Mouse (Mus musculus) CH12F3 (cell line): ENCODE measurements around the gene Bag5.
"Not testable (repeated sequence)": the region's sequence is repeated elsewhere in the genome, so short reads cannot be mapped to it uniquely, and the experiment has no call there.

ENCODE experiments used
- in situ Hi-C: fragments of 300-500 bp; cut with MboI; formaldehyde crosslinking; loops from 2 replicates; pipeline ENCODE4 v1.14.3; 2020; ENCODE audit warnings: low sequenced_read_pairs

Gene Bag5

DNA sequence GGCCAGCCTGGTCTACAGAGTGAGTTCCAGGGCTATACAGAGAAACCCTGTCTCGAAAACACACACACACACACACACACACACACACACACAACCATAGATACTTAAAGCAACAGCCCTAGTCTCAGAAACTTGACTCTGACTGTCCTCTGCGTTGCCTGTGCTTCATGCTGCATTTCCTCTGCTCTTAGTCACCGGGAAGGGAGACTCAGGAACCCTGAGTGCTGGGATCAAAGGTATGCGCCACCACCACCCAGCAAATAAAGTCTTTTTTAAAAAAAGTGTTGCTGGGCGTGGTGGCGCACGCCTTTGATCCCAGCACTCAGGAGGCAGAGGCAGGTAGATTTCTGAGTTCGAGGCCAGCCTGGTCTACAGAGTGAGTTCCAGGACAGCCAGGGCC, 23.6 kb upstream of the Bag5 start:
- in situ Hi-C loops = not testable (repeated sequence)

DNA sequence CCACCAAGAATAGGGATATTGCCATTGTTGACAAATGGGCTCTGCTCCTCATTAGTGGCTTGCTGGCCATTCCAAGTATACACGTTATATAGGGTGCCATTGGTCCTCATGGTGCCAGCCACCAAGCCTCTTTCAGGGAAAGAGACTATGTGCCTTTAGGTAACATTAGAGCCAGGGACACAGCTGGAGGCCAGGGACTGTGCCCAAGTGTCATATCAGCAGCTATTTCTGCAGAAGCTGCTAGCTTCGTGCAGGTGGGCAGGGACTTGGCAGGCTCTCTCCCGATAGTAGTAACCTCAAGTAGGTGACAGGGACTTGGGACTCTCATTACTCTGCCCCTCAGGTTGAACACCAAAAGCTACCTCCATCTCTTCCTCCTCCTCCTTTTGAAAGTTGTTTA, 21.9 kb upstream of the Bag5 start:
- in situ Hi-C loops = no loop called here

DNA sequence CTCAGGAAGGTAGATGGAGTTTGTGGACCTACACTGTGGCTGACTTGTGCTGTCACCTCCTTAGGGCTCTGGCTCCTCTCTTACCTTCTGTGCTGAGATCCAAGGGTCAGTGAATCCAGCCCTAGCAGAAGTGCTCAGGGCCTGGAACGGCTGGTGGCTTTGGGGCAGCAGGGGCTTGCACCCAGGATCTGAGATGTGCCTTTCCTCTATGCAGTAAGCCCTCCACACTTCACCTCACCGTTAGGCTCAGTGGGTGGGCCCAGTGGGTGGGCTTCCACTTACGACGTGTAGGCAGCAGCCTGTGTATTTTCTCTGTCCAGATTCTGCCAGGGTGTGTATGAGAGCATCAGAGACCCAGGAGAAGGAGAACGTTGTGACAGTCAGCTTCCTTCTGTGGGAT, 19.9 kb upstream of the Bag5 start:
- in situ Hi-C loops = no loop called here

DNA sequence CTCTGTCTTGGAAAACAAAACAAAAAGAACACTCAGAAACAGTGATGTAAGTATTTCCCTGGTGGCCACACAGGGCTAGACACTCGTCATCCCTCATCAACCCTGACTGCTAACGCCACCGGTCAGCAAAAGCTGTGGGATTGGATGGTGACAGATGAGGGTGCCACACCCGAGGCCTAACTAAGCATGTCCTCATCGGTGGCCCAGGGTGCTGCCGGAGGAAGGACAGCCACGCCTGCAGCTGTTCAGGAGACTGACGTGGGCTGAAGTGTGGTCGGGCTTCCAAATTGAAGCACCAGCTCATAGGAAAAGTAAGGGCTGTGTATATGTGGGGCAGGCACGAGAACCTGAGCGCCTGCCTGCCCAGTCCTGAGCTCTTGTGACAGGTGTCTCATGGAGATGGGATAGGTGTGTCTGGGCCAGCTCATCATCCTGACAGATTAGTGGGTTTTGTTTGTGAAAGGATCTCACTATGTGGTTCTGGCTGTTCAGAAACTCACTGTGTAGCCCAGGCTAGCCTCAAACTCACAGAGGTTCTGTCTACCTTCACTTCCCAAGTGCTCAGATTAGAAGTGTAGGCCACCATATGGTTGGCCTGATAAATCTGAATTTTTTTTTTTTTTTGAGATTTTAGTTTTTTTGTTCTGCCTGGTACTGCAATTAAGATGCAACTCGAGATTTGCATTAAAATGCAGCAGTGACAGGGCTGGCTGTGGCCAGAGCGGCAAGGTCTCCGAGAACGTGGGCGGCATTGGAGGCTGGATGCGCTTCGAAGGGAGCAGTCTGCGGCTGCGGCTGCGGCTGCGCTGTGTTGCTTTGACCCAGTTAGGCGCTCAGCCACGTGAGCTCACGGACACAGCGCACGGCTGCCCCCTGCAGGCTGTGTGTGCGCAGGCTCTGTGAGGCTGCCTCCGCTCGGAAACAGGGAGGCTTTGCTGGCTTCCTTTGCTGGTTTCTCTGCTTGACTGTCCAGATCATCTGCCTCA, 19.1 kb upstream of the Bag5 start:
- in situ Hi-C loops = no loop called here

DNA sequence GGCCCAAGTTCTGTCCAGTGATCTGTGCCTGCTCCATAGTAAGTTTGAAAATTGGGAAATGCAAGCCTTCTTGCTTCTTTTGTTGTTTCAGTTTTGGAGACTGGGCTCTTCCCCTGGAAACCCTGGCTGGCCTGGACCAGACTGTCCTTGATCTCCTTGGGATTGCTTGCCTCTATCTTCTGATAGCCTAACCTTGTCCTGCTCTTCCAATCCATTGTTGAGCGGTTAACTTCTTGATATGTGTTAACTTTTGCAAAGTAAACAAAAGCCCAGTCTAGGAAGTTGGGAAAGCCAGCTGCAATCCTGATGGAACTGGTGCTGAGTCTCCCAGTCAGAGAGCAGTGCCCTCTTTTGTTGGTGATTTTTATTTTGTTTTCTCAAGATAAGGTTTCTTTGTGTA, 14.9 kb upstream of the Bag5 start:
- in situ Hi-C loops = loop anchor here (10.0 kb wide), 1 partner anchor 227 kb away; no protein-coding TSS in a partner anchor

DNA sequence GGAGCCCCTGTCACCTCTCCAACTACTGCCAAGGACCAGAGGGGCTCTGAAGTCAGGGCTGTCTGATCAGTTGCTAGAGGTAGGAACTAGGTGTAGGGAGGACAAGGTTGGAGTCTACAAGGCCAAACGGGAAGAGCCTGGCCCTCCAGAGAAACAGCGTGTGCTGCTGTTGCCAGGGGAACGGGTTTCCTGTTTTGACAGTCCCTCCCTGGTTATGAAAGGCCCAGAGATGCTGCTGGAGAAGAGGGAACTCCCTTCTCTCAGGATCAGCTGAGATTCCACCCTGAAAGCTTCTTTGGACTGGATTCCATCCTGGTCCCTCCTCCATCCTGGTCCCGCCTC, 13.0 kb upstream of the Bag5 start:
- in situ Hi-C loops = loop anchor here (10.0 kb wide), 1 partner anchor 229 kb away; no protein-coding TSS in a partner anchor

DNA sequence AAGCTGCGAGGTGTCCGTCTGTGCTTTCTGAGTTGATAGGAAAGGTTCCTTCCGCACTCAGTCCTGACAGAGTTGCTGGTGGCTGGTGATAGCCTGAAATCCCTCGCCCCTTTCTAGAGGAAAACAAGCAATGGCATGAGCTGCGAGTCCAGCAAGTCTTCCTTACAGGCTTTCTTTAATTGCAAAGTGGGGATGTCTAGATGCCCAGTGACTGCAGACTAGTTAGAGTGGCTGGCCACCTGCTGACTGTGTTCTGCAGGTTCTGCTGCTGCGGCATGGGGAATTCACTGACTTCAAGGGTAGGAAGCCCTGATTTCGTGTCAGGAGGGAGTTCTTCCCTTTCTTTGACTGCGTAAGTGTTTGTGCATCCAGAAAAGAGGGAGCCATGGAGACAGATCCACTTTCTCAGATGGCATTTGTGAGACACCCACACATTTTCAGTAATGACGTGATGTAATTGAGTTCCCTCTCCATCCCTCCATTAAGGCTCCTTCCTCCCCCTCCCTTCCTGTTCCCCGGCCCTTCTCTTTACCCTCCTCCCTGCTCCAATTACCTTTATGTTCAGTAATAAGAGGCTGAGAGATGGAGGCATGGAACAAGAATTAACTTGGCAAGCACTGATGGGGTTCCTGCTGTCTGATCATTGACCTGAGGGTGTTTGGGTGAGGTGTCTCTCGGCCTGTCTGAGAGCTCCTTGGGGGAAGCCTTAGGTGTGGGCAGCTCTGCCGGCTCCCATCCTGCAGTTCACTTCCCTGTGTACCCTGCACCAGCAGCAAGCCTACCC, 12.5 kb upstream of the Bag5 start:
- in situ Hi-C loops = loop anchor here (10.0 kb wide), 1 partner anchor 229 kb away; no protein-coding TSS in a partner anchor

DNA sequence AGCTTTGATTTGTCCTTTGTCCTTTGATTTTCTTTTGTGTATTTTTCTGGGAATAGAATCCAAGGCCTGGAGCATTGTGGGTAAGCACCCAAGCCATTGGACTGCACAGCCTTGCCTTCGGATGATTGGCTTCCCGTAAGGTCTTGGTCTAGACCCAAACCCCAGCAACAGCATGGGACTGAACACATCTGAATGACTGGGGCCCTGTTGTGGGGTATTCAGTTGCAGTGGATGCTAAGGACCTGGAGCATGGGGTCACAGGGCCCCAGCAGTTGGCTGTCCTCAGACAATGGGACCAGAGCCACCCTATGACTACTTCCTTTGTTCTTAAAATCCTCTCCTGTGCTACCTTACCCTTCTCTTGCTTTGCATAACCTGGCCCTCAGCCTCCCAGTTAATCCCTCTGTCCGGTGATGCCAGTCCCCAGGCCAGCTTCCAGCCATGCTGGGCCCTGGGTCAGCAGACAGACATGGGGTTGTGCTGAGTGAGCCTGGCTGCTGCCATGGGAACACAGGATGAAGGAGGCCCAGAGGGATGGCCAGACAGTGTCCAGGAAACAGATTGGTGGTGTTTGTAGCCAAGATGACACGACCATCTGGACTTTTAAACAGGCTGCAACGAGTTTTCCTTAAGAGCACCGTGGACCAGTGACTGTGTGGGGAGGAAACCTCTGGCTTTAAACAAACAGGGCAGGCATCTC, 11.7 kb upstream of the Bag5 start:
- in situ Hi-C loops = loop anchor here (10.0 kb wide), 1 partner anchor 230 kb away; no protein-coding TSS in a partner anchor

DNA sequence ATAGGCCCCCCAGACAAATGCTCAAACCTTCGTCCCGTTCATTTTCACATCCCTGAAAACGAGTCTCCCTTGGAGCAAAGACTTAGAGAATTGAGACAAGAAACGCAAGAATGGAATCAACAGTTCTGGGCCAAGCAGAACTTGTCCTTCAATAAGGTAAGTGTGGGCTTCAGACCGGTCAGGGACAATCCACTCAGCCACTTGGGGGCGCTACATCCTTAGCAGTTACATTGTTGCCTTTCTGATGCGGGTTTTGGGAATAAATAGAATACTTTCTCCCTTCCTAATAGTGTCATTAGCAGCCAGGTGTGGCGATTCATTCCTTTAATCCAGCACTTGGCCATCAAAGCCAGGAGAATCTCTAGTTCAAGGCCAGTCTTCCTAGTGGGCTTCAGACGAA, 9.6 kb upstream of the Bag5 start:
- in situ Hi-C loops = loop anchor here (10.0 kb wide), 1 partner anchor 232 kb away; no protein-coding TSS in a partner anchor

DNA sequence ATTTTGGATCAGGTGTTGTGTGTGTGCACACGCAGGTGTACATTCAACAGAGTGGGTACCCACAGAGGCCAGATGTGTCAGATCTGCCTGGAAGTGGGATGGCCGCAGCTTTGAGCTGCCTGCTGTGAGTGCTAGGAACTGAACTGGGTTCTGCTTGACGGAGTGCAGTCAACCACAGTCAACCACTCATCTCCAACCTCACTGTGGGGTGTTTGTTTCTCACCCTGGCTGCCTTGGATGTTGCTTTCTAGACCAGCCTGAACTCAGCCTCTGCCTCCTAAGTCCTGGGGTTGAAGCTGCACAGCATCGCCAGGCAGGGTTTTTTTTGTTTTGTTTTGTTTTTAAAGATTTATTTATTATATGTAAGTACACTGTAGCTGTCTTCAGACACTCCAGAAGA, 7.2 kb upstream of the Bag5 start:
- in situ Hi-C loops = loop anchor here (10.0 kb wide), 1 partner anchor 235 kb away; no protein-coding TSS in a partner anchor

DNA sequence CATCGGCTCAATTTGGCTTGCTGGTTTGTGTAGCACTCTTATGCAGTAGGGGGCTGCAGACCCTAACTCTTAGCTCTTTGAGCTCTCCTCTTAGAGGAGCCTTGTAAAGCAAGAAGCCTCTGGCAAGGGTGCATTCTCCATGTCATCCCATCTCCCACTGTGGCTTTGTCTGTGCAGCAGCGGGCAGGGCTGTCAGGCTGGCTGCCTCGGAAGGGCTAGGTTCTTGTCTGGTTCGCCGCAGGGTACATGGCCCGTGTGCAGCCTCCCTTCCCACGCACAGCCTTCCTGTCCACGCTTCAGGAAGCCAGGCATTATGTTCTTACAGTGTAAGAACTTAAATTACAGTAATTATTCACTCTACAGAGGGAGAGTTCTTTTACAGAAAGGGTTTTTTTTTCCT, 5.6 kb upstream of the Bag5 start:
- in situ Hi-C loops = no loop called here

DNA sequence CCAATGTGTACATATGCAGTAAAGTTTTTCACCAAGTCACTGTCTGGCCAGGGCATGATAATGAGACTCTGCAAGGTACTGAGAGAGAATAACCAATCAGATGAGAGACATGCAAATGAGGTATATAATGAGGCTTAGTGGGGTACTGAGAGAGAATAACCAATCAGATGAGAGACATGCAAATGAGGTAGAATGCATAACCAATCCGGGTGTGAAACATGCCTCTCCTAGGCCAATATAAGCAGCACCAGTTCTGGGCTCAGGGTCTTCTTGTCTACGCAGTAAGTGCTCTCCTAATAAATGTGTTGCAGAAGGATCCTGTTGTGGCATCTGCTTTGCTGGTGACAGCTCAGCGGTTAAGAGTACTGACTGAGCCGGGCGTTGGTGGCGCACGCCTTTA, 3.4 kb upstream of the Bag5 start:
- in situ Hi-C loops = no loop called here

DNA sequence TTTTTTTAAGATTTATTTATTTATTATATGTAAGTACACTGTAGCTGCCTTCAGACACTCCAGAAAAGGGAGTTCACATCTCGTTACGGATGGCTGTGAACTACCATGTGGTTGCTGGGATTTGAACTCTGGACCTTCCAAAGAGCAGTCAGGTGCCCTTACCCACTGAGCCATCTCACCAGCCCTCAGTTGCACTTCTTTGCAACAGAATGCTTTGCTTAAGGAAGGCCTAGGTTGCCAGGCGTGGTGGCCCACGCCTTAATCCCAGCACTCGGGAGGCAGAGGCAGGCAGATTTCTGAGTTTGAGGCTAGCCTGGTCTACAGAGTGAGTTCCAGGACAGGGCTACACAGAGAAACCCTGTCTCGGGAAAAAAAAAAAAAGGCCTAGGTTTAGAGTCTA, 823 bp upstream of the Bag5 start:
- in situ Hi-C loops = not testable (repeated sequence)

DNA sequence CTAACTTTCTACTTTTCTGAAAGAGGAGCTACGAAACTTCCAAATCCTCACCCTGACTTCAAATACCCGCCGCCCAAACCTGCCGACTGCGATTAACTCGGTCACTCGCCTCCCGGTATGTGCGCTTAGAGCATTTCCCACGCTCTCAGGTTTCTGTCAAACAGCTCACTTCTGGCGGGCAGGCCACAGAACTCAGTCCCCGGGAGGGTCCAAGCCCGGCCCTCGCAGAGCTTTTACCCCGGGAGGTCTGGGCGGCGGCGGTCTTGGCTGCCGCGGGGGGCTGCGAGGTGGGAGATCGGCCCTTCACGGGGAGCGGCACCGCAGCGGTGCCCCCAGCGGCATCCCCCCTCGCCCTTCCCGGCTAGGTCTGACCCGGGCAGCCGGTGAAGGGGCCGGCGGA, 581 bp downstream of the Bag5 start:
- in situ Hi-C loops = no loop called here

DNA sequence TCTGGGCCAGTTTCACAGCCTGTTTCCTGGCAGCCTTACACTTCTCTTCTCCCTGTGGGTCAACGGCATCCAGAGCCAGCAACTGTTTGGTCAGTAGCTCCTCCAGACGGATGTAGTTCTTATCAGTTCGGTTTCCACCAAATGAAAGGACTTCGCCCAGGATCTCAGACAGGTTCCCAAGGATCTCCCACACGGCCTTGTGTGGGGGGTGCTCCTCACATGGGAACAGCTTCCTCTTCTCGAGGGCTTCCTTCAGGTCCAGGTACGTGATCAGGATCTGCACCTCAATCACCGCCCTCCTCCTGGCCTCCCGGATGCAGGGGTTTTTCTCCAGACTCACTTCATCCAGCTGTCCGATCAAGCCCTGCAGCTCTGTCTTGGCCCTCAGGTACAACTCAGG, 3.0 kb downstream of the Bag5 start:
- in situ Hi-C loops = no loop called here

DNA sequence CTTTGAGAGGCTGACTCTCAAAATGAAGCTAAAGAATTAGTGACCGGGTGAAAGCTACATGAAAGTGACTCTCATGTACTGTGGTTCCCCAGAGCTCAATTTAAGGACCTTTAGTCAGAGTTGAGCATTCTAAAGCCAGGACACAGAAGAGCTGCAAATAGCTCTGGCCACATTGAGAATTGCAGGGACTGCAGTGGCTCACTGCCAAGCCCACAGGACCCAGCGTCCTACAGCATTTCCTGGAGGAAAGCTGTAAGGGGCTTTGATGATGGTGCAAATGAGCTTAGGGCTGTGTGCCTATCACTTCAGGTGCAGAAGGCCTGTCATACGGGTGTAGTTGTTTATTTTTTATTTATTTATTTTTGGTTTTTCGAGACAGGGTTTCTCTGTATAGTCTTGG, 4.9 kb downstream of the Bag5 start:
- in situ Hi-C loops = no loop called here

DNA sequence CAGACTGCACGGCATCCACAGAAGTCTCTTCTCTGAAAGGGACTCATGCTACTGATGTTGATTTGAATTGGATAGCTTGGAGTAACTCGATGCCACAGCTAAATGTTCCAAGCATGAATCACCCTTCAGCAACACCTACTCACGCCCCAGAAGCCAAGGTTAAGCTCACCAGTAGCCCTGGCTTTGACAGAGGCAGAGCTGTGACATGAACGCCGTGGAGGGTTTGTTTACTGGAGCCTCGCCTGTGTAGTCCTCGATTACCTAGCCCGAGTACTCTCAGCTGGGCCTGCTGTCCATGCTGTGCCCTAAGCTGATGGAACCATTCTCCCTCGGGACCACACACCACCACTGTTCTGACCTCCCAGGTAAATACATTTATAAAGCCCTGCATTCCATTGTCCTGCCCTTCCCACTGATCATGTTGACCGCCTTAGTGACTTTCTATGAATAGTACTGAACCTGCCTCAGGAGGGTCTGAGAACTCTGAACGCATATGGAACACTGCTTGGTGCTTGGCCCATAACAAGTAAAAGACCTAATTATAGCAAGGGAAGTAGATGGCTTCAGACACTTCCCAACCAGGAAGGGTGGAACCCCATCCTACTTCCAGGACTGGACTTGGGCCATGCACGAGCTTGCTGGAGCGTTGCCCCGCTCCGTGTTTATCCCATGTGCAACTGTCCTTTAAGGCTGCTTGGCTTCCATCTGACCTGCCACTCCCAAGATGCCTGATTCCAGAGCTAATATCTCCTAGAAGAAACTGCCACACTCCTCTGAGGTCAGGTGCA, 7.7 kb downstream of the Bag5 start:
- in situ Hi-C loops = no loop called here

DNA sequence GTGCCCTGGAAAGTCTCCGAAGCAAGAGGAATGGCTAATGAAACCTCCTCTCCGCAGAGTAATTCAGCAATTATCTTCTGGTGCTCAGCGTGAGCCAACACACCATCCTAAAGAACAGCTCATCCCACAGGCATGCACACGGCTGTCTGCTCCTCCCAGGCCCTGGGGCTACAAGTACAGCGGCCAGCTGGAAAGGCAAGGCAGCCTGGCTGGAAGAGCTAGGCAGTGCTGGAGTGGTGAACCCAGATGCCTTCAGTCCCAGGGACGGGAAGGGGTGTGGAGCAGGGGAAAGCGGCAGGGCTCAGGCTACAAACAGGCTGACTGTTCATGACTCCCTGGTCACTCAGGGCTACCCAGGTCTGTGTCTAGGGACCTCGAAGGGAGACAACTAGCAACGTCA, 8.4 kb downstream of the Bag5 start:
- in situ Hi-C loops = no loop called here

DNA sequence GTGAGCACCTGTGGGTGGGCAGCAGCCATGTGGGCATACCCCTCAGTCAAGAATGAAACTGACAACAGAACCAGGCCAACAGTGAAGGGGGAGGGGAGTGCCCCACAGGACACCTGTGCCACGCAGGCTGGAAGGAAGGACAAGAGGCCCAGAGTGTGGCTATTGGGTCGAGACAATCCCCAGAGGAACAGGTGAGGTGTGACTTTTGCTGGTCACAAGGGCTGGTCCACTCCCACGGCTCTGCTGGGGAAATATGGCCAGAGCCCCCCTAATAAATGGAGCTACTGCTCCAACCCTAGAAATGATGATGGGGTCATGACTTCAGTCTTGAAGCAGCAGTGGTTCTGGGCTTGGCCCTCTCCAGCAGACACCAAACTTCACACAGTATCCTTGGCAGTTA, 9.8 kb downstream of the Bag5 start:
- in situ Hi-C loops = no loop called here

DNA sequence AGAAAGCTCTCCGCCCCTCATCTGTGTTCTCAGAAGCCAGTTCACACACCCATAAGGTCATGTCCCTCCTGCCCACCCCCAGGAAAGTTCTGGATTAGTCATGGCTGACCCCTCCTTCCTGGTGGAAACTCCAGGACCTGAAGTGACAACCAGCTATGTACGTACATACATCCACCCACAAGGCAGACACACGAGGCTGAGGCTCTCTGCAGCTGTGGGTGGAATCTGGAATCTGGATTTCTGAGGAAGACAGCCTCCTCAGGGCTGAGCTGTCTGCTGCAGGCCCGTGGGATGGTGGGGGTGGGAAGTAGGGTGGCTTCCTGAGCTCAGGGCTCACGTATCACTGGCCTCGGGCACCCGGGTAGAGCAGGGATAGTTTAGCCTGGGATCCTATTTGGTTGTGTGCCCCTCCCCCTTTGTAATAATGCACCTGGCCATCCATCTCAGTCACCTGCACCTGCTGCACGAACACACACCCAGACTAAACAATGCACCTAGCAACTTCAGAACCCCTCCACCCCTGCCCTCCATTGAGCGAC, 12.1 kb downstream of the Bag5 start:
- in situ Hi-C loops = no loop called here
